Mouse (Mus musculus): ENCODE data around the gene Gipc3.

The Gipc3 gene

GRCm38 (mm10) chr10:81375322-81375721, 32.3 kb upstream of the Gipc3 start:
- DNase-seq (ENCODE audit: low spot score in 2 of 2) = no peak

GRCm38 (mm10) chr10:81367207-81367495, 24.1 kb upstream of the Gipc3 start:
- no peak for DNase-seq (ENCODE audit: low spot score in 2 of 2)

- no peak for DNase-seq (ENCODE audit: low spot score in 2 of 2)
These were observed 23.6 kb upstream of the Gipc3 start for GRCm38 (mm10) chr10:81366477-81367206.

- no peak for DNase-seq (ENCODE audit: low spot score in 2 of 2)
These were observed 22.8 kb upstream of the Gipc3 start, which contains the start of gene 4930404N11Rik for GRCm38 (mm10) chr10:81365672-81366476. 4930404N11Rik (minus strand) TSS chr10:81365816.

- DNase-seq (ENCODE audit: low spot score in 2 of 2) = no peak
These were observed 22.0 kb upstream of the Gipc3 start for GRCm38 (mm10) chr10:81365073-81365472.

GRCm38 (mm10) chr10:81364666-81365065, 21.6 kb upstream of the Gipc3 start:
- DNase-seq (ENCODE audit: low spot score in 2 of 2) = no peak

- DNase-seq (ENCODE audit: low spot score in 2 of 2) = no peak
These were observed 20.6 kb upstream of the Gipc3 start for GRCm38 (mm10) chr10:81363436-81364346.

GRCm38 (mm10) chr10:81362336-81362949, 19.4 kb upstream of the Gipc3 start:
- DNase-seq (ENCODE audit: low spot score in 2 of 2) = peak; percentile 56 to 77

- no peak for DNase-seq (ENCODE audit: low spot score in 2 of 2)
These were observed 17.7 kb upstream of the Gipc3 start for GRCm38 (mm10) chr10:81360721-81361120.

GRCm38 (mm10) chr10:81358841-81359240, 15.8 kb upstream of the Gipc3 start:
- DNase-seq (ENCODE audit: low spot score in 2 of 2) = no peak

- no peak for DNase-seq (ENCODE audit: low spot score in 2 of 2)
These were observed 15.1 kb upstream of the Gipc3 start for GRCm38 (mm10) chr10:81358209-81358608.

GRCm38 (mm10) chr10:81356991-81357844, 14.2 kb upstream of the Gipc3 start, which contains the start of gene Mfsd12:
Mfsd12 (plus strand) TSS chr10:81357491.
- DNase-seq (ENCODE audit: low spot score in 2 of 2) = peak; percentile 91 to 92

- DNase-seq (ENCODE audit: low spot score in 2 of 2) = peak; percentile 68 to 73
These were observed 13.4 kb upstream of the Gipc3 start for GRCm38 (mm10) chr10:81356352-81356990.

- no peak for DNase-seq (ENCODE audit: low spot score in 2 of 2)
These were observed 12.5 kb upstream of the Gipc3 start for GRCm38 (mm10) chr10:81355533-81355932.

GRCm38 (mm10) chr10:81354738-81355477, 11.8 kb upstream of the Gipc3 start:
- no peak for DNase-seq (ENCODE audit: low spot score in 2 of 2)

GRCm38 (mm10) chr10:81351678-81352291, 8.7 kb upstream of the Gipc3 start:
- DNase-seq (ENCODE audit: low spot score in 2 of 2) = peak; percentile 57 to 74

- DNase-seq (ENCODE audit: low spot score in 2 of 2) = peak; percentile 99
These were observed 7.4 kb upstream of the Gipc3 start, which contains the start of gene Hmg20b for GRCm38 (mm10) chr10:81350351-81351063. Hmg20b (minus strand) TSS chr10:81350480.

GRCm38 (mm10) chr10:81349961-81350350, 6.9 kb upstream of the Gipc3 start:
- no peak for DNase-seq (ENCODE audit: low spot score in 2 of 2)
